ENCODE assay signal across 8 mouse cellular contexts in the genomic region with DNA sequence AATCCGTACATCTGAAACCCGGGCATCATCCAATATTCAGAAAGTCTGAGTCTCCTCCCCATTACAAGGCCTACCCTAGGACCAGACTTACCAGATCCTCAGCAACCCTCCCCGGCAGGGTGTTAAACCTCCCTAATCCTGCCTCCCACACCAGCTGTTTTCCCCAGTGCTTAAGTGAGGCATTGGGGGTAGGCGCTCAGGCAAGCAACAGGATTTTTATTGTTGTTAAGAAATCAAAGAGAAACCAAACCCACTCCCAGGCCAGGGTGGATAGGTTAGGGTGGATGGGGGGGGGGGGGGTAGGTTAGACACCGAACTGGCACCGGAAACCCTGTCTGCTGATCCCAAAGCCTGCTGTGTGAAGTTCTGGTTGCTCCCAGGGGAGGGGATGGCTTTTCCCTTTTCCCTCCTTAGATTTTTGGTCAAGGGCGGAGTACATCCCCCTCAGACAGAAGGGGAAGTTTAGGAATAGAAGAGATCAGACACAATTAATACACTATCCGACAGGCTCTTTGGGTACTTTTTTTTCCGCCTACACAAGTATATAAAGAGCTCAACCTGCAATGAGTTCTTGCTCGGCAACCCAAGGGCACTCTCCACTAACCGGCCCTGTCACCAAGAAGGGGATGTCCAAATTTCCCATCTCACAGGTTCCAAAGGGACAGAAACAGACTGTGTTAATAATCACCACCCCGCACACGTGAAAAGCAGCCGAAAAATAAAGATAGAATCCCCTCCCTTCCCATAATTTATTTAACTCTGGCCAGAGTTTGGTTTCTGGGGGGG. TPM values are rescaled to one million over a fixed set of nuclear protein-coding genes. Genes with fewer than 3 reads are reported as not detected.
DNase-seq lines count a peak whose midpoint lies in the region; ATAC-seq and TF ChIP-seq lines count a peak whose summit lies in the region.

No protein-coding gene starts in this region.

- peaks cover 3% of the 10 kb centered on the region for H3K36me3 ChIP-seq in spleen, adult 2 months (ENCODE audit: control insufficient read depth, insufficient read depth, low read length)
- H3K36me3 ChIP-seq in hindbrain, embryonic 11.5 days (ENCODE audit: control insufficient read depth, insufficient read depth, low read length), result no peaks in the 10 kb centered on the region; the same call in 1 of the 2 replicates

- DNase-seq in adrenal gland, adult (ENCODE audit: inconsistent age in 2 of 2, low spot score in 1 of 2), result peak; percentile 47 to 85
- DNase-seq in adrenal gland, postnatal 10 days, result no peak
- DNase-seq in spleen, adult 2 months (ENCODE audit: low read depth in 1 of 2, low spot score in 2 of 2), result no peak
- DNase-seq in spleen, postnatal 4 days (ENCODE audit: low spot score in 2 of 2), result no peak
- DNase-seq in hindbrain, embryonic 11.5 days (ENCODE audit: low spot score), result peak; percentile 30
- peak; percentile 36 for DNase-seq in lung, postnatal 10 days
- DNase-seq in thymus, postnatal 25 days, result peak; percentile 36
- no peak for DNase-seq in testis, postnatal 10 days (ENCODE audit: low spot score)

- H3K4me3 ChIP-seq in spleen, adult 2 months (ENCODE audit: extremely low read depth, insufficient read depth, insufficient read length), result peak overlapping the region; percentile 76
- peak overlapping the region; percentile 69 for H3K4me3 ChIP-seq in hindbrain, embryonic 11.5 days (ENCODE audit: low read depth, low read length)

- H3K9ac ChIP-seq in hindbrain, embryonic 11.5 days (ENCODE audit: low read depth, low read length), result peak overlapping the region; percentile 69

- no peaks in the 10 kb centered on the region for H3K27me3 ChIP-seq in spleen, adult 2 months (ENCODE audit: control insufficient read depth, insufficient read depth, low read length)
- no peaks in the 10 kb centered on the region for H3K27me3 ChIP-seq in hindbrain, embryonic 11.5 days (ENCODE audit: control insufficient read depth, insufficient read depth, low read length)

- peaks cover 2% of the 10 kb centered on the region; the same call in 1 of the 2 replicates for H3K4me1 ChIP-seq in spleen, adult 2 months (ENCODE audit: control insufficient read depth, insufficient read depth, insufficient read length)
- H3K4me1 ChIP-seq in hindbrain, embryonic 11.5 days (replicated peaks; ENCODE audit: control insufficient read depth, insufficient read depth, low read length), result no peaks in the 10 kb centered on the region

- no peak for TF ChIP-seq POLR2A in spleen, adult 2 months (IDR thresholded peaks at IDR 0.05; ENCODE audit: low read depth, low read length)

- H3K9me3 ChIP-seq in hindbrain, embryonic 11.5 days (ENCODE audit: control insufficient read depth, low read length), result no peaks in the 10 kb centered on the region

- WGBS in spleen, adult 2 months, result under 1% methylated on average over 14 of the region's 14 CpGs
- WGBS in hindbrain, embryonic 11.5 days, result 2% methylated on average over 14 of the region's 14 CpGs

- H3K27ac ChIP-seq in spleen, adult 2 months (ENCODE audit: insufficient read depth, low read length), result peak overlapping the region; percentile 100
- H3K27ac ChIP-seq in hindbrain, embryonic 11.5 days (ENCODE audit: low read depth, low read length), result peak overlapping the region; percentile 75; the same call in 1 of the 2 replicates

- H3K4me2 ChIP-seq in hindbrain, embryonic 11.5 days (replicated peaks; ENCODE audit: low read depth, low read length), result peak overlapping the region; percentile 90

- no peak for TF ChIP-seq CTCF in spleen, adult 2 months (IDR thresholded peaks at IDR 0.05; ENCODE audit: extremely low read depth, insufficient read depth, insufficient read length, insufficient replicate concordance)

- no peak for ATAC-seq in hindbrain, embryonic 11.5 days (ENCODE audit: low FRiP score)

RNA-seq across cellular contexts. Expression of a gene that starts 1.5 kb away (rescaled TPM):
- total RNA-seq in adrenal gland, postnatal 10 days (2021), result 100 to 1,000 TPM; 108 to 183 TPM
- 24.8 and 36.6 TPM in 2 replicates for polyA plus RNA-seq in spleen, adult 2 months (2012; rRNA removed)
- polyA plus RNA-seq in hindbrain, embryonic 11.5 days (2014; fragmentation: Nextera tagmentation; extraction: Ambion mirVana), result 10.5 and 12.5 TPM in 2 replicates

RNA-seq across cellular contexts. Expression of a gene that starts 14.6 kb away (rescaled TPM):
- total RNA-seq in adrenal gland, postnatal 10 days (2021), result 10 to 100 TPM; 58.8 to 62.9 TPM
- 22.7 and 29.8 TPM in 2 replicates for polyA plus RNA-seq in spleen, adult 2 months (2012; rRNA removed)
- polyA plus RNA-seq in hindbrain, embryonic 11.5 days (2014; fragmentation: Nextera tagmentation; extraction: Ambion mirVana), result 184 and 186 TPM in 2 replicates

RNA-seq across cellular contexts. Expression of a gene that starts 15.0 kb away (rescaled TPM):
- total RNA-seq in adrenal gland, postnatal 10 days (2021), result 1,000 to 10,000 TPM; 2,299 to 2,557 TPM
- polyA plus RNA-seq in spleen, adult 2 months (2012; rRNA removed), result 68.7 and 80.4 TPM in 2 replicates
- 155 and 169 TPM in 2 replicates for polyA plus RNA-seq in hindbrain, embryonic 11.5 days (2014; fragmentation: Nextera tagmentation; extraction: Ambion mirVana)

RNA-seq across cellular contexts. Expression of a gene that starts 54.9 kb away (rescaled TPM):
- 10 to 100 TPM; 68.4 to 74.1 TPM for total RNA-seq in adrenal gland, postnatal 10 days (2021)
- 21.2 and 21.9 TPM in 2 replicates for polyA plus RNA-seq in spleen, adult 2 months (2012; rRNA removed)
- polyA plus RNA-seq in hindbrain, embryonic 11.5 days (2014; fragmentation: Nextera tagmentation; extraction: Ambion mirVana), result 12.0 and 12.4 TPM in 2 replicates

Comparison
In these comparisons a context has a peak if more than half of its experiments do, and no peak if none do; other contexts are left out.
1. DNase-seq: peak in adrenal gland, adult (2 of 2), hindbrain, embryonic 11.5 days (single experiment), lung, postnatal 10 days (single experiment) and thymus, postnatal 25 days (single experiment); none in adrenal gland, postnatal 10 days (single experiment), spleen, adult 2 months (0 of 2), spleen, postnatal 4 days (0 of 2) and testis, postnatal 10 days (single experiment).